Mouse (Mus musculus) E14TG2a.4 (cell line): ENCODE results near the gene Optn.
"Not testable (repeated sequence)": the region's sequence is repeated elsewhere in the genome, so short reads cannot be mapped to it uniquely, and the experiment has no call there.

Source experiments
- H3K27me3 ChIP-seq: 2 replicates; pipeline ENCODE4 v1.6.1; 2014; ENCODE audit warnings: low read length, control low read depth; ENCODE audit not compliant: insufficient read depth
- H3K36me3 ChIP-seq: 2 replicates; pipeline ENCODE4 v1.6.1; 2014; ENCODE audit warnings: low read length, control low read depth; ENCODE audit not compliant: insufficient read depth
- H3K4me1 ChIP-seq: replicated peaks from 2 replicates; pipeline ENCODE4 v1.6.1; 2014; ENCODE audit warnings: low read depth, low read length, control low read depth
- H3K4me3 ChIP-seq: replicated peaks from 2 replicates; pipeline ENCODE4 v1.5.1; 2014; ENCODE audit warnings: mild to moderate bottlenecking, low read length
- H3K9me3 ChIP-seq: 2 replicates; pipeline ENCODE4 v1.6.1; 2014; ENCODE audit warnings: low read length, control low read depth
- CTCF ChIP-seq: conservative IDR thresholded peaks from 2 replicates; pipeline ENCODE4 v1.5.1; 2014; ENCODE audit warnings: low read length
- NANOG ChIP-seq: IDR thresholded peaks from 2 replicates; pipeline ENCODE4 v1.6.1; 2014; ENCODE audit warnings: borderline replicate concordance, low read length, mixed read lengths
- POU5F1 ChIP-seq: IDR thresholded peaks from 2 replicates; pipeline ENCODE4 v1.6.1; 2014; ENCODE audit warnings: low read length, borderline replicate concordance

Optn gene

GRCm38 (mm10) chr2:5090385-5090784 lies 26.5 kb upstream of the Optn start:
- H3K4me1 ChIP-seq, H3K4me3 ChIP-seq, H3K36me3 ChIP-seq: not testable (repeated sequence)

GRCm38 (mm10) chr2:5087667-5088066 lies 23.8 kb upstream of the Optn start:
- TF ChIP-seq POU5F1 (no peak), NANOG (no peak), CTCF (no peak)
- peaks cover 8% of the 10 kb centered on the region; the same call in 1 of the 2 replicates for H3K4me1 ChIP-seq

More at GRCm38 (mm10) chr2:5090385-5090784, 26.5 kb upstream of the Optn start:
- TF ChIP-seq CTCF: peak; percentile 36; the same call in 1 of the 2 replicates
- not testable (repeated sequence) for H3K9me3 ChIP-seq, H3K27me3 ChIP-seq

GRCm38 (mm10) chr2:5083739-5084138 lies 19.9 kb upstream of the Optn start:
- no peaks in the 10 kb centered on the region for H3K9me3 ChIP-seq
- no peaks in the 10 kb centered on the region for H3K36me3 ChIP-seq
- peaks cover 35% of the 10 kb centered on the region for H3K4me1 ChIP-seq
- no peak overlapping the region for H3K4me3 ChIP-seq
- H3K27me3 ChIP-seq: no peaks in the 10 kb centered on the region
- TF ChIP-seq CTCF (no peak), NANOG (no peak), POU5F1 (no peak)

More at GRCm38 (mm10) chr2:5087667-5088066, 23.8 kb upstream of the Optn start:
- H3K36me3 ChIP-seq: no peaks in the 10 kb centered on the region
- no peak overlapping the region for H3K4me3 ChIP-seq
- no peaks in the 10 kb centered on the region for H3K9me3 ChIP-seq
- no peaks in the 10 kb centered on the region for H3K27me3 ChIP-seq

- no peaks in the 10 kb centered on the region for H3K9me3 ChIP-seq
- no peaks in the 10 kb centered on the region for H3K27me3 ChIP-seq
- H3K4me3 ChIP-seq: peak overlapping the region; percentile 39; the same call in 1 of the 2 replicates
- TF ChIP-seq CTCF: peak; percentile 51
- no peak for TF ChIP-seq POU5F1
- TF ChIP-seq NANOG: no peak
- no peaks in the 10 kb centered on the region for H3K36me3 ChIP-seq
- H3K4me1 ChIP-seq: peaks cover 63% of the 10 kb centered on the region
These were observed 16.4 kb upstream of the Optn start for GRCm38 (mm10) chr2:5080053-5080787.

GRCm38 (mm10) chr2:5077937-5078336 lies 14.1 kb upstream of the Optn start:
- no peak overlapping the region for H3K4me3 ChIP-seq
- peaks cover 76% of the 10 kb centered on the region for H3K4me1 ChIP-seq
- no peaks in the 10 kb centered on the region for H3K27me3 ChIP-seq
- no peaks in the 10 kb centered on the region for H3K9me3 ChIP-seq
- TF ChIP-seq POU5F1 (peak; percentile 50; the same call in 1 of the 2 replicates), CTCF (no peak), NANOG (peak; percentile 84)
- no peaks in the 10 kb centered on the region for H3K36me3 ChIP-seq

- no peaks in the 10 kb centered on the region for H3K27me3 ChIP-seq
- H3K4me3 ChIP-seq: no peak overlapping the region
- peaks cover 77% of the 10 kb centered on the region for H3K4me1 ChIP-seq
- TF ChIP-seq NANOG: no peak
- TF ChIP-seq POU5F1: no peak
- no peak for TF ChIP-seq CTCF
- no peaks in the 10 kb centered on the region for H3K36me3 ChIP-seq
- no peaks in the 10 kb centered on the region for H3K9me3 ChIP-seq
These were observed 13.6 kb upstream of the Optn start for GRCm38 (mm10) chr2:5077490-5077889.

- Histone ChIP-seq H3K4me3 (0 out of 2 replicates have a peak overlapping the region, but pooled peaks have one; percentile 3), H3K4me1 (peaks cover 65% of the 10 kb centered on the region), H3K36me3 (no peaks in the 10 kb centered on the region), H3K9me3 (no peaks in the 10 kb centered on the region), H3K27me3 (no peaks in the 10 kb centered on the region)
- no peak for TF ChIP-seq CTCF
These were observed 12.0 kb upstream of the Optn start for GRCm38 (mm10) chr2:5075856-5076255.

DNA sequence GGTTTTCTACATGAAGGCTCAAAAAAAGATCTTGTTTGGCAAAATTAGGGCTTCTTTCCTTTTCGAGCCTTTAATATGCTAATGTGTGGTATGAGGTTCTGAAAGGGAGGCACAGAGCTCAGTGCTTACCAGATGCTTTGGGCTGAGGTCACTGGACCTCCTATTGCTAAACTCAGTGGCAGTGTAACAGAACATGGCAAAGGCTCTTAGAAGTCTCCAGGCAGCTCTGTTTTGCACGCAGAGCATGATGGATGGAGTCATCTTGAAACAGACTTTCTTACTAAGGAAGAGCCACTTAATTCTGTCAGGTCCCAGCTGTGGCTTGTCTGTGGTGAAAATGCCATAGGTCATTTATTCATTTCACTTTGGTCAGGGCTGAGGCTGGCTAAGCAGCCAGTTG lies 11.6 kb upstream of the Optn start:
- TF ChIP-seq POU5F1 (no peak), NANOG (no peak), CTCF (no peak)
- no peaks in the 10 kb centered on the region for H3K27me3 ChIP-seq
- H3K9me3 ChIP-seq: no peaks in the 10 kb centered on the region
- H3K36me3 ChIP-seq: no peaks in the 10 kb centered on the region
- peaks cover 65% of the 10 kb centered on the region for H3K4me1 ChIP-seq
- H3K4me3 ChIP-seq: 0 out of 2 replicates have a peak overlapping the region, but pooled peaks have one; percentile 3

DNA sequence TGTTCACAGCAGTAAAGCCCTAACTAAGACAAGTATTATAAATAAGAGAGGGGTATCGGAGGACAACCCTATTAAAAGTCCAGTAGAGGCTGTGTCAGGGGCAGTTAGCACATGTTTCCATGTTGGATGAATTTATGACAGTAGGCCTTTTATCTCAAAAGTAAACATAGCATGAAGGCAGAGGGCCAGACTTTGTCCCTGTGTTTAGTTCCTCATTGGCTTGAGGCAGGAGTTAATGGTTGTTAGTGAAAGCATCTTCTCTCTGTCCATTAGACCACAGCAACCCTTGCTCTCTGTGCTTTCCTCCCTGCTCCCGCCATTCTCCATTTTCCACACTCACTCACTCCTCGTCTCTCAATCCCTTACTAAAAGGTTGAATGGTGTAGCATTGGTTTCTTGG lies 9.9 kb upstream of the Optn start:
- H3K4me3 ChIP-seq: no peak overlapping the region
- TF ChIP-seq CTCF: no peak
- no peak for TF ChIP-seq POU5F1
- no peak for TF ChIP-seq NANOG
- no peaks in the 10 kb centered on the region for H3K27me3 ChIP-seq
- peaks cover 7% of the 10 kb centered on the region for H3K9me3 ChIP-seq
- no peaks in the 10 kb centered on the region for H3K36me3 ChIP-seq
- peaks cover 51% of the 10 kb centered on the region for H3K4me1 ChIP-seq
